Mouse (Mus musculus): ENCODE measurements around the gene Numa1. TPM values are rescaled to one million over a fixed set of nuclear protein-coding genes. Genes with fewer than 3 reads are reported as not detected.
A peak's percentile ranks its signal among the peaks of the same experiment; 100 is the strongest.
"Not testable (repeated sequence)": the region's sequence is repeated elsewhere in the genome, so short reads cannot be mapped to it uniquely, and the experiment has no call there.

The Numa1 gene
- total and polyA plus RNA-seq, 3 experiments, result 53.3 to 93.8 (median 88.3) TPM

- H3K4me1 ChIP-seq (ENCODE audit: control insufficient read depth, insufficient read depth, low read length); H3K27me3 ChIP-seq (ENCODE audit: control insufficient read depth, insufficient read depth, low read length); H3K9ac ChIP-seq (ENCODE audit: low read depth, low read length); intact Hi-C loops (cut with DNase I); H3K79me2 ChIP-seq (replicated peaks; ENCODE audit: control insufficient read depth, insufficient read depth, low read length); H3K4me3 ChIP-seq; DNase-seq; H3K27ac ChIP-seq; H3K36me3 ChIP-seq (ENCODE audit: control insufficient read depth, insufficient read depth, low read length): not testable (repeated sequence)
- peak; percentile 48 for TF ChIP-seq CTCF (IDR thresholded peaks at IDR 0.05)
Observed at GRCm38 (mm10) chr7:101925892-101926291, 8.0 kb upstream of the Numa1 start.

GRCm38 (mm10) chr7:101928093-101928492 is 5.8 kb upstream of the Numa1 start:
- peak in 1 of 2 experiments; percentile 23 for DNase-seq

GRCm38 (mm10) chr7:101932551-101932950 is 1.4 kb upstream of the Numa1 start:
- Histone ChIP-seq H3K27ac (no peak overlapping the region), H3K4me1 (ENCODE audit: control insufficient read depth, insufficient read depth, low read length) (no peaks in the 10 kb centered on the region; the same call in 1 of the 2 replicates), H3K79me2 (replicated peaks; ENCODE audit: control insufficient read depth, insufficient read depth, low read length) (peaks cover 2% of the 10 kb centered on the region), H3K4me3 (no peak overlapping the region), H3K27me3 (ENCODE audit: control insufficient read depth, insufficient read depth, low read length) (no peaks in the 10 kb centered on the region), H3K36me3 (ENCODE audit: control insufficient read depth, insufficient read depth, low read length) (no peaks in the 10 kb centered on the region), H3K9ac (ENCODE audit: low read depth, low read length) (no peak overlapping the region)
- DNase-seq, result no peak
- 81% methylated on average over 1 of the region's 1 CpGs for WGBS
- no peak for TF ChIP-seq POLR2A (IDR thresholded peaks at IDR 0.05; ENCODE audit: insufficient read depth, low read depth, low read length)
- TF ChIP-seq CTCF (IDR thresholded peaks at IDR 0.05), result no peak
- no peak for TF ChIP-seq EP300 (IDR thresholded peaks at IDR 0.05; ENCODE audit: insufficient read depth, low read depth, low read length)
- intact Hi-C loops (cut with DNase I), result loop anchor here (5.0 kb wide), 4 partner anchors 35 to 145 kb away; partner anchors contain the start of gene Il18bp

More at GRCm38 (mm10) chr7:101928093-101928492, 5.8 kb upstream of the Numa1 start:
- Histone ChIP-seq H3K4me1 (ENCODE audit: control insufficient read depth, insufficient read depth, low read length) (no peaks in the 10 kb centered on the region; the same call in 1 of the 2 replicates), H3K36me3 (ENCODE audit: control insufficient read depth, insufficient read depth, low read length) (no peaks in the 10 kb centered on the region), H3K79me2 (replicated peaks; ENCODE audit: control insufficient read depth, insufficient read depth, low read length) (no peaks in the 10 kb centered on the region), H3K9ac (ENCODE audit: low read depth, low read length) (no peak overlapping the region), H3K27me3 (ENCODE audit: control insufficient read depth, insufficient read depth, low read length) (no peaks in the 10 kb centered on the region), H3K4me3 (no peak overlapping the region), H3K27ac (no peak overlapping the region)
- intact Hi-C loops (cut with DNase I), result no loop called here
- WGBS, result 55% methylated on average over 3 of the region's 3 CpGs
- TF ChIP-seq CTCF (IDR thresholded peaks at IDR 0.05), result no peak
- TF ChIP-seq POLR2A (IDR thresholded peaks at IDR 0.05; ENCODE audit: insufficient read depth, low read depth, low read length), result no peak
- no peak for TF ChIP-seq EP300 (IDR thresholded peaks at IDR 0.05; ENCODE audit: insufficient read depth, low read depth, low read length)

GRCm38 (mm10) chr7:101933300-101933699 is 611 bp upstream of the Numa1 start:
- no peak for DNase-seq
- TF ChIP-seq CTCF (IDR thresholded peaks at IDR 0.05) (no peak), POLR2A (IDR thresholded peaks at IDR 0.05; ENCODE audit: insufficient read depth, low read depth, low read length) (no peak), EP300 (IDR thresholded peaks at IDR 0.05; ENCODE audit: insufficient read depth, low read depth, low read length) (no peak)

GRCm38 (mm10) chr7:101935957-101936356 is 2.0 kb downstream of the Numa1 start:
- Histone ChIP-seq H3K36me3 (ENCODE audit: control insufficient read depth, insufficient read depth, low read length) (no peaks in the 10 kb centered on the region; the same call in 1 of the 2 replicates), H3K9ac (ENCODE audit: low read depth, low read length) (no peak overlapping the region), H3K4me3 (no peak overlapping the region), H3K27ac (no peak overlapping the region), H3K27me3 (ENCODE audit: control insufficient read depth, insufficient read depth, low read length) (no peaks in the 10 kb centered on the region), H3K4me1 (ENCODE audit: control insufficient read depth, insufficient read depth, low read length) (no peaks in the 10 kb centered on the region; the same call in 1 of the 2 replicates), H3K79me2 (replicated peaks; ENCODE audit: control insufficient read depth, insufficient read depth, low read length) (peaks cover 2% of the 10 kb centered on the region)
- intact Hi-C loops (cut with DNase I), result loop anchor here (2.0 kb wide), 1 partner anchor 129 kb away; the partner anchor contains the start of genes Rnf121, Xndc1 and Xntrpc
- DNase-seq, result no peak
- TF ChIP-seq EP300 (IDR thresholded peaks at IDR 0.05; ENCODE audit: insufficient read depth, low read depth, low read length), result no peak
- no peak for TF ChIP-seq POLR2A (IDR thresholded peaks at IDR 0.05; ENCODE audit: insufficient read depth, low read depth, low read length)
- TF ChIP-seq CTCF (IDR thresholded peaks at IDR 0.05), result no peak
- 85% methylated on average over 4 of the region's 4 CpGs for WGBS

More at GRCm38 (mm10) chr7:101933300-101933699, 611 bp upstream of the Numa1 start:
- Histone ChIP-seq H3K79me2 (replicated peaks; ENCODE audit: control insufficient read depth, insufficient read depth, low read length) (peaks cover 2% of the 10 kb centered on the region), H3K36me3 (ENCODE audit: control insufficient read depth, insufficient read depth, low read length) (no peaks in the 10 kb centered on the region), H3K4me3 (peak overlapping the region; percentile 70), H3K27ac (peak overlapping the region; percentile 78), H3K27me3 (ENCODE audit: control insufficient read depth, insufficient read depth, low read length) (no peaks in the 10 kb centered on the region), H3K9ac (ENCODE audit: low read depth, low read length) (peak overlapping the region; percentile 85), H3K4me1 (ENCODE audit: control insufficient read depth, insufficient read depth, low read length) (no peaks in the 10 kb centered on the region; the same call in 1 of the 2 replicates)
- intact Hi-C loops (cut with DNase I), result loop anchor here (5.0 kb wide), 4 partner anchors 36 to 144 kb away; partner anchors contain the start of gene Il18bp
- 3% methylated on average over 15 of the region's 15 CpGs for WGBS

GRCm38 (mm10) chr7:101936996-101937395 is 3.1 kb downstream of the Numa1 start:
- intact Hi-C loops (cut with DNase I), result no loop called here
- DNase-seq, result no peak
- no peaks in the 10 kb centered on the region; the same call in 1 of the 2 replicates for H3K4me1 ChIP-seq (ENCODE audit: control insufficient read depth, insufficient read depth, low read length)
- H3K36me3 ChIP-seq (ENCODE audit: control insufficient read depth, insufficient read depth, low read length), result no peaks in the 10 kb centered on the region; the same call in 1 of the 2 replicates
- no peaks in the 10 kb centered on the region for H3K27me3 ChIP-seq (ENCODE audit: control insufficient read depth, insufficient read depth, low read length)
- peaks cover 2% of the 10 kb centered on the region for H3K79me2 ChIP-seq (replicated peaks; ENCODE audit: control insufficient read depth, insufficient read depth, low read length)
- WGBS, result 93% methylated on average over 4 of the region's 4 CpGs
- no peak overlapping the region for H3K4me3 ChIP-seq
- H3K27ac ChIP-seq, result no peak overlapping the region
- TF ChIP-seq CTCF (IDR thresholded peaks at IDR 0.05) (no peak), EP300 (IDR thresholded peaks at IDR 0.05; ENCODE audit: insufficient read depth, low read depth, low read length) (no peak), POLR2A (IDR thresholded peaks at IDR 0.05; ENCODE audit: insufficient read depth, low read depth, low read length) (no peak)
- H3K9ac ChIP-seq (ENCODE audit: low read depth, low read length), result no peak overlapping the region
